Mouse (Mus musculus): ENCODE results near the gene Uqcc2. TPM values are rescaled to one million over a fixed set of nuclear protein-coding genes. Genes with fewer than 3 reads are reported as not detected.

Uqcc2 gene
- polyA plus RNA-seq, 1 experiment from 2014 or later: 267 TPM

DNA sequence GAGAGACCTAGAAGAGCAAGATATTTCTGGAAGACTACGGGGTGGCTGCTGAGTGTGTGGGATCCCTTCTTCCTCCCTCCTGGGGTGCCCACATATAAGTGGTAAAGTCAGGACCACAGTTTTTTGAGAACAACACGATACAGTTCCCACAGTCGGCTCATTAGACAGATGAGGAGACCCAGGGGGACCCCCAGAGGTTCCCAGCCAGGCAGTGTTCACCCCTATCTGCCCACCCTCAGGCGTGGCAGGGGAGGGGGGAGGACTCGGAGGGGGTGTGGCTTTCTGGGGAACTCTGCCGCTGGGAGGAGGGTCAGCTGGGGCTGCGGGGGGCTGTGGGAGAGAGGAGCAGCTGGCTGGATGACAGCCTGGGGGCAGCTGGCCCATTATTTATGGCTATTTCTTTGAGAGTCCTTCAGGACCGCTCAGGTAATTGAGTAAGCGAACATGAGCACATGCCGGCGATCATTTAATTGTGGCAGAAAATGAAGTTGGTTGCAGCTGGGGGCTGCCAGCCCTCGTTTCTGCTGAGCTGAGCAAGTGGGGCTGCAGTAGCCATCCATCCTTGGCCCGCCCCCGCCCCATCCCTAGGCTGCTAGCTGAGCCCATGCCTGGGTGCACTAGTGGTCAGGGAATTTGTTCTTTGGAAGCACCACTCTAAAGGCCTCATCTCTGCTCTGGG, 41.6 kb upstream of the Uqcc2 start:
- no peak overlapping the region for H3K4me2 ChIP-seq (ENCODE audit: low read depth, low read length)
- H3K36me3 ChIP-seq (ENCODE audit: control insufficient read depth, insufficient read depth, low read length): no peaks in the 10 kb centered on the region
- ATAC-seq (ENCODE audit: insufficient read depth, low FRiP score): peak; percentile 59; the same call in 1 of the 2 replicates
- 0 out of 2 replicates have a peak overlapping the region, but pooled peaks have one; percentile 38 for H3K9ac ChIP-seq (ENCODE audit: low read length)
- no peaks in the 10 kb centered on the region for H3K9me3 ChIP-seq (replicated peaks; ENCODE audit: control insufficient read depth, low read length)
- no peak overlapping the region for H3K27ac ChIP-seq (ENCODE audit: low read length)
- H3K4me3 ChIP-seq (replicated peaks; ENCODE audit: low read length): no peak overlapping the region
- H3K27me3 ChIP-seq (ENCODE audit: control insufficient read depth, insufficient read depth, low read length): no peaks in the 10 kb centered on the region
- 29% methylated on average over 14 of the region's 14 CpGs for WGBS
- H3K4me1 ChIP-seq (ENCODE audit: control insufficient read depth, insufficient read depth, low read length): no peaks in the 10 kb centered on the region

DNA sequence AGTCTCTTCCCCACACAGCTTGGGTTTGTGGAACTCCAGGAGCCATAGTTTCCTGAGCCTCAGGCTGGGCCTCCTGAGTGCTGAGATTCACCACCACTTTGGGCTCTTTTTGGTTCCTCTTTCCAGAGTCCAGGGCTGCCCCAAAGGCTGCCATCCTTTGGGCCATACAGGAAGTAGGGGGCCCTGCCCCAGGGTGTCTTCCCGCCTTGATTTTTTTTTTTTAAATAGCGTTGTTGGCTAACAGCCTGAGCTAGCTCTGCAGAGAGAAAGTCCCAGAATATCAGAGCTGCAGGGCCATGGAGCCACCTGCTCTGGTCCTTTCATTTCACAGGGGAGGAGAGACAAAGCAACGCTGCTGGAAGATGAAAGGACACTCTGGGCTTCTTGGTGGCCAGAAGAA, 40.0 kb upstream of the Uqcc2 start:
- H3K27me3 ChIP-seq (ENCODE audit: control insufficient read depth, insufficient read depth, low read length): no peaks in the 10 kb centered on the region
- no peaks in the 10 kb centered on the region for H3K36me3 ChIP-seq (ENCODE audit: control insufficient read depth, insufficient read depth, low read length)
- ATAC-seq (ENCODE audit: insufficient read depth, low FRiP score): no peak
- H3K4me3 ChIP-seq (replicated peaks; ENCODE audit: low read length): no peak overlapping the region
- no peaks in the 10 kb centered on the region for H3K9me3 ChIP-seq (replicated peaks; ENCODE audit: control insufficient read depth, low read length)
- no peak overlapping the region for H3K9ac ChIP-seq (ENCODE audit: low read length)
- H3K4me2 ChIP-seq (ENCODE audit: low read depth, low read length): no peak overlapping the region
- H3K4me1 ChIP-seq (ENCODE audit: control insufficient read depth, insufficient read depth, low read length): no peaks in the 10 kb centered on the region
- H3K27ac ChIP-seq (ENCODE audit: low read length): peak overlapping the region; percentile 8; the same call in 1 of the 2 replicates
- 60% methylated on average over 3 of the region's 3 CpGs for WGBS

- H3K27me3 ChIP-seq (ENCODE audit: control insufficient read depth, insufficient read depth, low read length): no peaks in the 10 kb centered on the region
- H3K4me1 ChIP-seq (ENCODE audit: control insufficient read depth, insufficient read depth, low read length): no peaks in the 10 kb centered on the region
- H3K4me2 ChIP-seq (ENCODE audit: low read depth, low read length): no peak overlapping the region
- H3K9ac ChIP-seq (ENCODE audit: low read length): no peak overlapping the region
- no peaks in the 10 kb centered on the region for H3K9me3 ChIP-seq (replicated peaks; ENCODE audit: control insufficient read depth, low read length)
- no peaks in the 10 kb centered on the region for H3K36me3 ChIP-seq (ENCODE audit: control insufficient read depth, insufficient read depth, low read length)
- no peak for ATAC-seq (ENCODE audit: insufficient read depth, low FRiP score)
- H3K27ac ChIP-seq (ENCODE audit: low read length): no peak overlapping the region
- H3K4me3 ChIP-seq (replicated peaks; ENCODE audit: low read length): no peak overlapping the region
- WGBS: 77% methylated on average over 9 of the region's 9 CpGs
Measured at GRCm38 (mm10) chr17:27172459-27172858, 38.7 kb upstream of the Uqcc2 start.

GRCm38 (mm10) chr17:27171121-27171520, 37.4 kb upstream of the Uqcc2 start:
- no peak for ATAC-seq (ENCODE audit: insufficient read depth, low FRiP score)
- no peaks in the 10 kb centered on the region for H3K27me3 ChIP-seq (ENCODE audit: control insufficient read depth, insufficient read depth, low read length)
- WGBS: 74% methylated on average over 5 of the region's 5 CpGs

DNA sequence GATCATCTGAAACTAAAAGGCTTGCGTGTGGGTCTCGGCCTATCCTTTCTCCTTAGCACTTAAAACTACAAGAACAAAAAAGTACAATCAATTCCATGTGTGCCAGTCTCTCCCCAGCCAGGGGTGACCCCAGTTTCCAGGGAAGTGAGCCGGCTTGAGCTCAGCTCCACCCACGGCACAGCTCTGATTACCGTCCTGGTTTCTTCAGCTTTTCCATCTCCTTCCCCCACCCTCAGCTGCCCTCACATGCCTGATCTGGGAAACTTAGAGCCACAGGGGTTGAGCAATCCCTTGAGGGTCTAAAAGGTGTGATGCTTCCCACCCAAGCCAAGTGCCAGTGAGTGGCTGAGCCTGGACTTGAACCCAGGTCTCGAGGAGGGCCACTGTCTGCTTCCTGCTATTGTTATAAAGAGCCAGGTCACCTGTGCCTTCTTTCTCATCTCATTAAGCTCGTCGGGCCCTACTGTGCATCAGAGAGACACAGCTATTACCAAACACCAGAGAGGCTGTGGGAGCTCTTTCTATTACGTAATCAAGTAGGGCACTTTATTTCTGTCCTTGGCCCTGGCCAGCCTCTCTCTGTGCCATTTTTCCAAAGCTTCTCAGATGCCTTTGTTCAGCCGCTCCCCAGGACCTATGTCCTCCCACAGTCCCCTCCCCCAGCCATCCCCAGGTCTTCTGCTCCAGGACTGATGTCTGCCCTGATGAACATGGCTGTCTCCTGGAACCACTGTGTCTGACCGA, 36.4 kb upstream of the Uqcc2 start:
- no peaks in the 10 kb centered on the region for H3K27me3 ChIP-seq (ENCODE audit: control insufficient read depth, insufficient read depth, low read length)
- no peaks in the 10 kb centered on the region for H3K4me1 ChIP-seq (ENCODE audit: control insufficient read depth, insufficient read depth, low read length)
- no peak overlapping the region for H3K27ac ChIP-seq (ENCODE audit: low read length)
- 74% methylated on average over 11 of the region's 11 CpGs for WGBS
- H3K36me3 ChIP-seq (ENCODE audit: control insufficient read depth, insufficient read depth, low read length): no peaks in the 10 kb centered on the region
- H3K9me3 ChIP-seq (replicated peaks; ENCODE audit: control insufficient read depth, low read length): no peaks in the 10 kb centered on the region
- no peak overlapping the region for H3K9ac ChIP-seq (ENCODE audit: low read length)
- no peak overlapping the region for H3K4me2 ChIP-seq (ENCODE audit: low read depth, low read length)
- no peak overlapping the region for H3K4me3 ChIP-seq (replicated peaks; ENCODE audit: low read length)
- no peak for ATAC-seq (ENCODE audit: insufficient read depth, low FRiP score)

More at GRCm38 (mm10) chr17:27171121-27171520, 37.4 kb upstream of the Uqcc2 start:
- Histone ChIP-seq H3K9ac (ENCODE audit: low read length) (no peak overlapping the region), H3K9me3 (replicated peaks; ENCODE audit: control insufficient read depth, low read length) (no peaks in the 10 kb centered on the region), H3K4me2 (ENCODE audit: low read depth, low read length) (no peak overlapping the region), H3K4me1 (ENCODE audit: control insufficient read depth, insufficient read depth, low read length) (no peaks in the 10 kb centered on the region), H3K4me3 (replicated peaks; ENCODE audit: low read length) (no peak overlapping the region), H3K27ac (ENCODE audit: low read length) (no peak overlapping the region), H3K36me3 (ENCODE audit: control insufficient read depth, insufficient read depth, low read length) (no peaks in the 10 kb centered on the region)

DNA sequence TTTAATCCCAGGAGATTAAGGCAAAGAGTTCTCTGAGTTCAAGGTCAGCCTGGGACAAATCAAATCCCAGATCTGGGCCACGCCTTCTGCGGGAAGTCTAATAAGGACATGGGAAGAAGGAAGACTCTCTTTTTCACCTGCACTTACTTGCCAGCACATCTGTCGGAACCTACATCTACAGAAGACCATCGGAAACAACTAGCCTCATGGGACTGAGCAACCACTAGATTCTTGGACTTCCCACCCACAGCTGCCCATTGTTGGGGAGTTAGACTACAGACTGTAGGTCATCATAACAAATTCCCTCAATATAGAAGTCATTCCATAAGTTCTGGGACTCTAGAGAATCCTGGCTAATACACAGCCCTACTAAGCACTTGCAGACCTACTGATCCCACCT, 34.9 kb upstream of the Uqcc2 start:
- no peak overlapping the region for H3K27ac ChIP-seq (ENCODE audit: low read length)
- H3K4me3 ChIP-seq (replicated peaks; ENCODE audit: low read length): no peak overlapping the region
- WGBS: 96% methylated on average over 4 of the region's 4 CpGs
- no peak overlapping the region for H3K9ac ChIP-seq (ENCODE audit: low read length)
- no peaks in the 10 kb centered on the region for H3K27me3 ChIP-seq (ENCODE audit: control insufficient read depth, insufficient read depth, low read length)
- no peaks in the 10 kb centered on the region for H3K4me1 ChIP-seq (ENCODE audit: control insufficient read depth, insufficient read depth, low read length)
- no peaks in the 10 kb centered on the region for H3K36me3 ChIP-seq (ENCODE audit: control insufficient read depth, insufficient read depth, low read length)
- H3K4me2 ChIP-seq (ENCODE audit: low read depth, low read length): no peak overlapping the region
- no peaks in the 10 kb centered on the region for H3K9me3 ChIP-seq (replicated peaks; ENCODE audit: control insufficient read depth, low read length)
- ATAC-seq (ENCODE audit: insufficient read depth, low FRiP score): no peak

DNA sequence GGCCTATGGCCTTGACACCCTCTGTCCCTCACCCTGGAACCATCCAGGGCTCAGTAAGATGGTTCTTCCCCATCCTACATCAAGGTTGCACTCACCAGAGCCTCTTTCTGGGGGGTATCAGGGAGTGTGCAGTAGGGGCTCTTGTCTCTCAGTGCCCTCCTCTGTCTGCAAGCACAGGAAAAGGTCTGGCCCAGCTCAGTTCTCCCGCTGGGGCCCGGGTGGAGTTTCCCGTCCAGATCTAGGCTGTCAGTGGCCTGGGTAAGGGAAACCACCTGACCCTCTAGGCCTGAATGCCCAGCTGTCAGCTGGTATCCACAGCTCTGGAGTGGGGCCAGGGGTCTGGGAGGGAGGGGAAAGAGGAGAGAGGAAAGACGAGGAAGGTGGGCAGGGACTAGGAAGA, 33.8 kb upstream of the Uqcc2 start, which contains the start of gene Ip6k3:
Gene Ip6k3 (minus strand): TSS at position 251 of the 400 bp plus-strand sequence.
- Histone ChIP-seq H3K4me1 (ENCODE audit: control insufficient read depth, insufficient read depth, low read length) (no peaks in the 10 kb centered on the region), H3K9ac (ENCODE audit: low read length) (no peak within 1 kb of the TSS), H3K36me3 (ENCODE audit: control insufficient read depth, insufficient read depth, low read length) (no peaks in the 10 kb centered on the region), H3K27me3 (ENCODE audit: control insufficient read depth, insufficient read depth, low read length) (no peaks in the 10 kb centered on the region), H3K4me2 (ENCODE audit: low read depth, low read length) (no peak within 1 kb of the TSS), H3K9me3 (replicated peaks; ENCODE audit: control insufficient read depth, low read length) (no peaks in the 10 kb centered on the region), H3K4me3 (replicated peaks; ENCODE audit: low read length) (no peak within 1 kb of the TSS), H3K27ac (ENCODE audit: low read length) (no peak within 1 kb of the TSS)
- ATAC-seq (ENCODE audit: insufficient read depth, low FRiP score): no peak
- 52% methylated on average over 4 of the region's 4 CpGs for WGBS

- Histone ChIP-seq H3K36me3 (ENCODE audit: control insufficient read depth, insufficient read depth, low read length) (no peaks in the 10 kb centered on the region), H3K27ac (ENCODE audit: low read length) (no peak overlapping the region), H3K4me1 (ENCODE audit: control insufficient read depth, insufficient read depth, low read length) (no peaks in the 10 kb centered on the region), H3K9me3 (replicated peaks; ENCODE audit: control insufficient read depth, low read length) (no peaks in the 10 kb centered on the region), H3K27me3 (ENCODE audit: control insufficient read depth, insufficient read depth, low read length) (no peaks in the 10 kb centered on the region), H3K4me2 (ENCODE audit: low read depth, low read length) (no peak overlapping the region), H3K4me3 (replicated peaks; ENCODE audit: low read length) (no peak overlapping the region), H3K9ac (ENCODE audit: low read length) (no peak overlapping the region)
- WGBS: 70% methylated on average over 6 of the region's 6 CpGs
- no peak for ATAC-seq (ENCODE audit: insufficient read depth, low FRiP score)
Measured at GRCm38 (mm10) chr17:27166901-27167300, 33.2 kb upstream of the Uqcc2 start.

DNA sequence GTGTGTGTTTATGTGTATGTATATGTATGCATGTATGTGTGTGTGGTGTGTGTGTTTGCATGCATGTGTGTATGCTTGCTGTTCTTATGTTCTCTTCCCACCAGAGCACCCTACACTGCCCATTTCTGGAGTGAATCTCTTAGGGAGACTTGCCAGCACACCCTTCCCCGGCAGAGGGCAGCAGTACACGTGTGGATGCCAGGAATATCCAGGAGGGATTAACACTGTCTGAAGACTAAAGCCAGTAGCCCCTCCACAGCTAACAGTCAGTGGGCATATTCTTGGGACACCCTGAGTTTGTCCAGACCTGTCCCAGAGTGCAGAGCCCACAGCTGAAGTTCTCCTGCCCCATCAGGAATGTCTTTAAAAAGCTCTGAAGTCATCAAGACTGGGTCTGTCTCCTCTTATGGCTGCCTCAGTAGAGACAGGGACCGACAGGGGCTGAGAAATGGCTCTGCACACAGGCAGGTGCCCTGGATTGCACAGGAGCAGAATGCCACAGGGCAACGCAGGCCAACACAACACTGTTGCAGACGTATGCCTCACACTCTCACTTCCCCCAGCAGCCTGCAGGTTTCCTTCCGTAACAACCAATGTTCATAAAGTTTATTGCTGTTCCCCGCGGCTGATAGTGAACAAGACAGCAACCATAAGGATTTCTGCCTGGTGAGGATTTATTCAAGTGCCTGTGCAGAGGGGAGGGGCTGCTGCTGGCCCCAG, 31.5 kb upstream of the Uqcc2 start:
- Histone ChIP-seq H3K4me3 (replicated peaks; ENCODE audit: low read length) (no peak overlapping the region), H3K9me3 (replicated peaks; ENCODE audit: control insufficient read depth, low read length) (no peaks in the 10 kb centered on the region), H3K4me2 (ENCODE audit: low read depth, low read length) (no peak overlapping the region), H3K9ac (ENCODE audit: low read length) (no peak overlapping the region), H3K27ac (ENCODE audit: low read length) (0 out of 2 replicates have a peak overlapping the region, but pooled peaks have one; percentile 4), H3K36me3 (ENCODE audit: control insufficient read depth, insufficient read depth, low read length) (no peaks in the 10 kb centered on the region), H3K4me1 (ENCODE audit: control insufficient read depth, insufficient read depth, low read length) (no peaks in the 10 kb centered on the region; the same call in 1 of the 2 replicates), H3K27me3 (ENCODE audit: control insufficient read depth, insufficient read depth, low read length) (no peaks in the 10 kb centered on the region)
- ATAC-seq (ENCODE audit: insufficient read depth, low FRiP score): peak; percentile 39; the same call in 1 of the 2 replicates
- 54% methylated on average over 8 of the region's 8 CpGs for WGBS
